ENCODE assay signal across 14 mouse cellular contexts in the genomic region with DNA sequence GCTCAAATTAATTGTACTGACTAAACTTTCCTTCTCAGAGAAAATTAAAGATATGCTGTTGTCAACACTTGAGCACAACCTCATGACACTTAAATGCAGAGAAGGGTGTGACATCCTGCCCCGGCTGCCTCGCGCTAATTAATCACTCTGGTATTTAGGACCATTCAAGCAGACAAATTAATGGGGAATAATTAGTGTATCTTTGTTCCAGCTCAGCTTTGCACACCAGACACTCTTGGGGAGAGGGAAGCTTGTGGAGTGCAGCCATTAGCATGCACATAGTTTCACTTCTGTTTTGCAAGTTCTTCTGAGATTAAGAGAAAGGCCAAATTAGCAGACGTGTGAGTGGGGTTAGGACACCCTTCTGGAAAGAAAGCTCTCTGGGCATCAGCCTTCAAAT.
A peak's percentile ranks its signal among the peaks of the same experiment; 100 is the strongest.
DNase-seq lines count a peak whose midpoint lies in the region; ATAC-seq lines count a peak whose summit lies in the region.
"Had no signal": no experiment of that assay in that cellular context is flagged by ENCODE, and none has a peak within 500 bp of the region (broad histone marks: within the 10 kb centered on the region; RNA-seq: fewer than 3 reads in every experiment).

No protein-coding gene starts in this region.

- H3K9me3 ChIP-seq in hindbrain, embryonic 12.5 days (replicated peaks), result no peaks in the 10 kb centered on the region
- H3K9me3 ChIP-seq: embryonic facial prominence, embryonic 13.5 days had no signal

- peaks cover 7% of the 10 kb centered on the region for H3K4me1 ChIP-seq in hindbrain, embryonic 12.5 days
- H3K4me1 ChIP-seq: embryonic facial prominence, embryonic 13.5 days had no signal

- H3K9ac ChIP-seq in hindbrain, embryonic 12.5 days, result no peak overlapping the region
- H3K9ac ChIP-seq: embryonic facial prominence, embryonic 13.5 days had no signal

- WGBS in hindbrain, embryonic 12.5 days, result 39% methylated on average over 4 of the region's 4 CpGs

- no peaks in the 10 kb centered on the region for H3K27me3 ChIP-seq in hindbrain, embryonic 12.5 days
- H3K27me3 ChIP-seq: embryonic facial prominence, embryonic 13.5 days had no signal

- H3K36me3 ChIP-seq in hindbrain, embryonic 12.5 days, result no peaks in the 10 kb centered on the region
- H3K36me3 ChIP-seq: embryonic facial prominence, embryonic 13.5 days had no signal

- peak; percentile 7 for DNase-seq in left cerebral cortex, adult 11 months (ENCODE audit: low spot score)
- no peak for DNase-seq in left cerebral cortex, postnatal 25 days (ENCODE audit: low spot score in 2 of 2)
- DNase-seq in embryo, embryonic 11 days, result peak; percentile 16
- DNase-seq in retina, embryonic 14.5 days (ENCODE audit: low spot score), result peak; percentile 80
- no peak for DNase-seq in adrenal gland, postnatal 4 days (ENCODE audit: low spot score in 2 of 2)
- DNase-seq in lung, postnatal 25 days (ENCODE audit: low spot score), result no peak
- no peak for DNase-seq in kidney, adult 18-20 months
- DNase-seq: cerebellum, adult 9-11 months; heart, adult 2 months; heart, postnatal 14 days; kidney, adult 2 months; liver had no signal

- no peak overlapping the region for H3K4me3 ChIP-seq in hindbrain, embryonic 12.5 days
- H3K4me3 ChIP-seq: embryonic facial prominence, embryonic 13.5 days; heart, adult 2 months had no signal

- H3K4me2 ChIP-seq in hindbrain, embryonic 12.5 days (replicated peaks), result no peak overlapping the region
- H3K4me2 ChIP-seq: embryonic facial prominence, embryonic 13.5 days had no signal

- peak; percentile 69 for ATAC-seq in hindbrain, embryonic 12.5 days (ENCODE audit: low FRiP score)

- intact Hi-C loops in left cerebral cortex, postnatal 25 days (cut with DNase I), result loop anchor here (5.0 kb wide), 1 partner anchor 1020 kb away; no protein-coding TSS in a partner anchor

- H3K27ac ChIP-seq in hindbrain, embryonic 12.5 days, result no peak overlapping the region
- H3K27ac ChIP-seq: embryonic facial prominence, embryonic 13.5 days; heart, adult 2 months had no signal

Comparison
In these comparisons a context has a peak if more than half of its experiments do, and no peak if none do; other contexts are left out.
1. DNase-seq: peak in left cerebral cortex, adult 11 months (single experiment), embryo, embryonic 11 days (single experiment) and retina, embryonic 14.5 days (single experiment); none in left cerebral cortex, postnatal 25 days (0 of 2), adrenal gland, postnatal 4 days (0 of 2), lung, postnatal 25 days (single experiment) and kidney, adult 18-20 months (single experiment).